Mouse (Mus musculus) bone marrow macrophage, adult 2 months (primary cell): Measurements from ENCODE around the gene Nol8. TPM values are rescaled to one million over a fixed set of nuclear protein-coding genes. Genes with fewer than 3 reads are reported as not detected.

Source experiments
- H3K27ac ChIP-seq: 2 replicates; pipeline ENCODE4 v1.5.1; 2012; ENCODE audit warnings: low read depth, low read length; ENCODE audit not compliant: insufficient read depth
- H3K4me1 ChIP-seq: 2 replicates; pipeline ENCODE4 v1.6.1; 2012; ENCODE audit warnings: low read length; ENCODE audit not compliant: control insufficient read depth, insufficient read depth
- H3K4me3 ChIP-seq: 2 replicates; pipeline ENCODE4 v1.5.1; 2012; ENCODE audit warnings: mild to moderate bottlenecking, low read length, moderate library complexity; ENCODE audit not compliant: insufficient read depth
- CTCF ChIP-seq: IDR thresholded peaks from 2 replicates; pipeline ENCODE4 v1.5.1; 2012; ENCODE audit warnings: low read depth, mild to moderate bottlenecking, low read length, moderate library complexity
- POLR2A ChIP-seq: IDR thresholded peaks from 2 replicates; pipeline ENCODE4 v1.6.1; 2012; ENCODE audit warnings: mild to moderate bottlenecking, low read depth, low read length, borderline replicate concordance
- polyA plus RNA-seq: library from polyadenylated mRNA; stranded (reverse); fragments of >200 nt; gene quantifications from 2 replicates; pipeline ENCODE4 v1.2.4, GENCODE M21; 2012; ENCODE audit not compliant: missing spikeins, insufficient read depth, insufficient read length

Gene Nol8
- polyA plus RNA-seq, 1 experiment, result 8.7 TPM

GRCm38 (mm10) chr13:49682233-49682846 lies 29.5 kb downstream of the Nol8 start:
- no peak for TF ChIP-seq CTCF
- no peak for TF ChIP-seq POLR2A
- peak overlapping the region; percentile 92 for H3K4me3 ChIP-seq
- peaks cover 15% of the 10 kb centered on the region for H3K4me1 ChIP-seq
- H3K27ac ChIP-seq, result peak overlapping the region; percentile 19; the same call in 1 of the 2 replicates

DNA sequence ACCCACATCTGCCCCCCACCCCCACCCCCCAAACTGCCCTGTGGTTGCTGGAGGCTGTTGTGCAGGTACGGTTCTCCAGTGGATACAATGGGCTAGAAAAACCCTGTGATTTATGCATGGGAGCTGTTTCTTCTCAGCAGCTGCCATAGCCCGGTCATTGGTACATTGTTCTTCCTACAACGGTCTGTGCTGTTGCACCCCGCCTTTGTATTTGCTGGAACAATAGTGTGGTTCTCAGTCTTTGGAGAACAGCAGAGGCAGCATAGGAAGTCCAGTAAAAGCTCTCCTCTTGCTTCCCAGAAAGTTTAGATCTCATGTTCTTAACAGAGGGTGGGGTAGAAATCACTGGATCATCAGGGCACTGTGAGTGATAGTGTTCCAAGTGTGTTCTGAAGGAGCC lies 31.4 kb downstream of the Nol8 start:
- H3K27ac ChIP-seq, result peak overlapping the region; percentile 60
- TF ChIP-seq CTCF (no peak), POLR2A (no peak)
- peak overlapping the region; percentile 39 for H3K4me3 ChIP-seq
- peaks cover 13% of the 10 kb centered on the region for H3K4me1 ChIP-seq

GRCm38 (mm10) chr13:49691056-49691455 lies 38.2 kb downstream of the Nol8 start:
- TF ChIP-seq POLR2A, result no peak
- TF ChIP-seq CTCF, result no peak
- Histone ChIP-seq H3K4me3 (no peak overlapping the region), H3K27ac (no peak overlapping the region), H3K4me1 (no peaks in the 10 kb centered on the region)

DNA sequence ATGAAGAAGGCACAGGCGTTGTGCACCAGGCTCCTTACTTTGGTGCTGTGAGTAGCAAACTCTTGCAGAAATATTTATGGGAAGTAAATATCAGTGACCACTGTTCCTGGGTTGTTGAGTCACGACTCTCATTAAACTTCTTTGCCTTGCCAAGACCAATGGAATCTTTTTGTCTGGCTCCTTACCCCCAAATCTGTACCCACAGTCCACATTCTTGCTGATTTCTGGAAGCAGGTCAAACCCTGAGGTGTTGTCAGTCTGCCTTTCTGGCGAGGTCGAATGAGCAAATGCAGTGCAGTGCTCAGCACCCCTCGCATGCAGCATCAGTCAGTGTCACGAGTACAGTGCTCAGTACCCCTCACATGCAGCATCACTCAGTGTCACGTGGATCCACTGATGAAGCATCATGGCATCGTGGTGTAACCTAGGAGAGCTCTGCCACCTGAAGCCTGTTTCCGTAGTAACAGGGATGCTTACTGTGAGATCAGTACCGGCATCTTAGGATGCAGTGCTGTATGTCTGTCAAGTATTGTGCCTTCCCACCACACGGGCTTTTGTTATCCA lies 50.4 kb downstream of the Nol8 start:
- H3K4me1 ChIP-seq, result no peaks in the 10 kb centered on the region
- no peak overlapping the region for H3K4me3 ChIP-seq
- TF ChIP-seq POLR2A, result no peak
- no peak for TF ChIP-seq CTCF
- no peak overlapping the region for H3K27ac ChIP-seq

GRCm38 (mm10) chr13:49706032-49706690 lies 53.3 kb downstream of the Nol8 start:
- no peak for TF ChIP-seq CTCF
- no peak for TF ChIP-seq POLR2A
- no peak overlapping the region for H3K4me3 ChIP-seq
- H3K27ac ChIP-seq, result no peak overlapping the region
- no peaks in the 10 kb centered on the region for H3K4me1 ChIP-seq

DNA sequence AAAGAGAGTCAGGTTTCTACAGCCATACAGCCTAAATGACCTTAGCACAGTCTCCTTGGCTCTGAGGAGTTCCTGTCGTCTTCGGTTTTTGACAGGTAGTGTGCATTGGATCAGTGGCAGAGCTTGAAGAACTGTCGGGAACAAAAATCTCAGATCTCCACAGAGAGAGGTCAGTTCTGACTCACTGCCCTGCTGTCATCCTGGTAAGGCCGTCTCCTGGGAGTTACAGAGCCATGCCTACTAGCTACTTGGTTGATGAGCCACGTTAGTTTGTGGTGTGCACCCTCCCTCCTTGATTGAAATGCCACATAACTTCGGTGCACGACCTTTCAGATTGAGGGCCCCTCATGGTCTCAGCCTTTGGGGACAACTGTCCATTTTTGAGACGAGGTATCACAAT lies 55.4 kb downstream of the Nol8 start:
- TF ChIP-seq POLR2A (no peak), CTCF (no peak)
- Histone ChIP-seq H3K27ac (no peak overlapping the region), H3K4me1 (no peaks in the 10 kb centered on the region), H3K4me3 (no peak overlapping the region)

DNA sequence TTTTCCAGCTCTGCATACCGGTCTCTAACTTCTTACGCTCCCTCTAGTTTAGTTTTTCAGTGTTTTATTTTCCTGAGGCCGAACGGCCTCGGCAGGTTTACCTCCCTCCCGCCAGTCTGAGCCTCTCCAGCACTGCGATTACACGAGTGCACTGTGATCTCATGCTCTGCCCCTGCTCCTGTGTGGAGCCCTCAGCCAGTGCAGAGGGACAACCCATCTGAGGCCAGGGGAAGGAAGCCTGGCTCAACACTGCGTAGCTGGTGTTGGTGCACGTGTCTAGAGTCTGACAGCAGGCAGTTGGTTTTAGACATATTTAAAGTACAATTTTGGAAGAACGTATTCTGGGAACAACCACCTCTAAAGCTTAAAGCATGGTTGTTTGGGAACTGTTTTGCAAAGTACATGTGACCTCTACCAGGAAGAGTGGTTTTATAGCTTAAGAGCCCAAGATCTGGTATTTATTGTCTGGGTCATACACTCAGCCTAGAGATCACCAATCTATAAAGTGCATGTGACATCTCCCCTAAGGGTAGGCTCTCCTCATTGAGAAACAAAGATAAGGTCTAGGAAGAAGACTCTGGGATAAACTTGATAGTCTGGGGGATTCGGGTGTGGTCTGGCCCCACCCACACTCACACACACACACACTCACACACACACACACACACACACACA lies 59.3 kb downstream of the Nol8 start:
- H3K4me3 ChIP-seq, result no peak overlapping the region
- TF ChIP-seq CTCF, result no peak
- no peak for TF ChIP-seq POLR2A
- no peak overlapping the region for H3K27ac ChIP-seq
- no peaks in the 10 kb centered on the region for H3K4me1 ChIP-seq

DNA sequence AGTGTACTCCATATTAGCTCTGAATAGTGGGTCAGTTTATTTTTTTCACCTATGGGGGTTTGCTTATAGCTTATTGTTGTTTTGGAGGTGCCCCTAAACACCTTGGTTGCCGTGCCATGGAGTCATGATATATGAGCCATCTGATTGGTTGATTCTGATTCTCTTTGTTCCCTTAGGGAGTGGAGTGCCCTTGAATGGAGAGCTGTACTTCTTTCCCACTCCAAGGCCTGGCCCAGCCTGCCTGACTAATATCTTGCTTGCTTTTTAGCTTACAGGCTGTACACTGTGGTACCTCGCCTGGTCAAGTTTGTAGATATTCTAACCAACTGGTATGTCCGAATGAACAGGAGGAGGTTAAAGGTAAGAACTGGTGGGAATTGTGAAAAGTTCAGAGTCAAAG lies 66.4 kb downstream of the Nol8 start:
- H3K4me1 ChIP-seq, result no peaks in the 10 kb centered on the region
- H3K4me3 ChIP-seq, result no peak overlapping the region
- H3K27ac ChIP-seq, result no peak overlapping the region
- TF ChIP-seq CTCF (no peak), POLR2A (no peak)

Other genes starting within 250 kb of the Nol8 start
- 3.6 and 3.8 TPM in 2 replicates for gene Ippk, start 231.8 kb upstream of the Nol8 start, polyA plus RNA-seq
- 1.2 and 1.8 TPM in 2 replicates for gene Tes3-ps, start 159.8 kb upstream of the Nol8 start, polyA plus RNA-seq
- gene Ecm2, start 148.3 kb upstream of the Nol8 start, polyA plus RNA-seq, result not detected in 2 replicates
- not detected in 2 replicates for gene Aspn, start 108.6 kb upstream of the Nol8 start, polyA plus RNA-seq
- not detected in 2 replicates for gene Omd, start 70.6 kb upstream of the Nol8 start, polyA plus RNA-seq
- gene Ogn, start 45.0 kb upstream of the Nol8 start, polyA plus RNA-seq, result not detected in 2 replicates
- 6.9 and 8.3 TPM in 2 replicates for gene Cenpp, start 293 bp upstream of the Nol8 start, polyA plus RNA-seq
- 22.5 and 33.2 TPM in 2 replicates for gene Iars, start 29.0 kb downstream of the Nol8 start, polyA plus RNA-seq
- gene Gm30302, start 145.9 kb downstream of the Nol8 start, polyA plus RNA-seq, result not detected in 2 replicates